Mouse (Mus musculus): ENCODE results near the gene Sept6.
A peak's percentile ranks its signal among the peaks of the same experiment; 100 is the strongest.

Sept6 gene

DNA sequence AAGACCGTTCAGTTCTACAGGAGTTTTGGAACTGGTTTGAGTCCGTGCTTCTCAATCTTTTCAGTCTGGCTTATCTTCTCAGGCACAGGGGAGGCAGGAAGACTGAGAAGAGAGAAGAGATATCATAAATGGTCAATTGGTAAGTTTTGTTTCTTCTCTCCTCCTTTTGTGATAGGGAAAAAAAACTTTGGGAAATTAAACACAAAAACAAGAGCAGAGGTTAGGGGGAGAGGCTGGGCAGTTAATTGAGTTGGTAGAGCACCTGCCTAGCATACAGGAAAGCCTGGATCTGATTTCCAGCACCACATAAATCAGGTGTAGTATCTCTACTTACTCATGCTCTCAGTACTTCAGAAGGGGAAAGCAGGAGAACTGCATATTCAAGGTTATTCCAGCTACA lies at the start of gene Sept6:
Sept6 (minus strand) TSS at position 101 of the 400 bp plus-strand sequence.
- no peak for DNase-seq (ENCODE audit: inconsistent ontology term)

DNA sequence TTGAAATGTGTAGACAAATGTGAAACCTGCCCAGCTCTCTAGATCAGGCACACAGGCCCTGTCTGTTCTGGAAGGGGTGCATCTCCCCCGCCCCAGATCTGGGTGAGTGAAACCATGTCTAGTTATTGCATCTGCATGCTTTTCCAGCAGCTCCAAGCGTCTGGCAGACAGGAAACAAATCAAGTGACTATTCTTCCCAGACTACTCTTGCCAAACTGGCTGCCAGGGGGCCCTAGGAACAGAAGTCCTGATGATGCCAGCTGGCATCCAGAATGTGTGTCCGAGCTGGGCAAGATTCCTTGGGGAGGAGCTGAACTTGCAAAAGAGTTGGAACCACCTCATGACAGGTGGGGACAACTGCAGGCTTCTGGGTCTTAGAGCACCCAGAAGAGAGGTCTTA lies 36.8 kb upstream of the Sept6 start:
- DNase-seq (ENCODE audit: inconsistent ontology term), result peak; percentile 62

DNA sequence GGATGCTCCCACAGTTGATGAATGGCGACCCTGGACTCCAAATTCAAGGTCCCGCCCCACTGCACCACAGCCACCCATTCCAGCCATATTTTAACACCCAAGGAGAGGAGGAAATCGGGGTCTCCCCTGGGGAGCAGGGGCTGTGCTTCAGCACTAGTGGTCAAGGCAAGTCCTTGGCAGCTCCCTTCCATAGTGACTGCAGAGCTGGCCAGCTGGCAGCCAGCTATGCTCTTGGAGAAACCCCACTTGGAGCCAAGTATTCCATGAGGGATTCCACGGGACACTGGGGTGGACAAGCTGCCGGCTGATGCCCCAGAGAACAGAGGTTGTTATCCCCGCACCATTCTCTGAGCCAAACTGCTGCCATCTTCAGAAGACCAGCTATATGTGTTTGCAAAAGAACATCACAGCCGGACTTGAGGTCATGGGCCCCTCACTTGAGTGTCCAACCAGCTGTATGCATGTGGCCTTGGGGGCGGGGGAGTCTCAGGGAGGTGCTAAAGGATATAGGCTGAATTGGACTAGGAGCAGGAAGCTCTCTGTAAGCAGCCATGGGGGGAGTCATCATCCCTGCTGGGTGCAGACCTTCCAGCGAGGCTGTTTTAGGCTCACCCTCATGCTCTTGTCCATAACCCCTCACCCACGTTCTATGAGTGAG lies 32.2 kb upstream of the Sept6 start:
- DNase-seq (ENCODE audit: inconsistent ontology term), result no peak

DNA sequence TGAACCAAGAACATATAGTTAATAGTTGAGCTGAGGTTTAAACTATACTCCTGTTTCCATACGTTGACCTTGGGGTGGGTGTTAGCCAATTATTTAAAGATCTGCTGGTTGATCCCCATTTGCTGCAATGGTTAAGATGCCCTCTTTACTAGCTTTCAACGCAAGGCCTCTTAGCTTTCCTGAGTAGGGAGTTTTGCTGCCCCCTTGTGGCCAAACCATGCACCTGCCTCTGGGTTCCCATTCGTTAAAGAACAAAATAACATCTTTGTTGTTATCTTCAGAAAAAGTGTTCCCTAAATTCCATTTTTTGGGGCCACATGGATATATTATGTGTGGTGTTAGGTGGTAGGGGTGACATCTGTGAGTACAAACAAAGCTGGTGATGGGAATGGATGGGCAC lies 31.1 kb upstream of the Sept6 start:
- DNase-seq (ENCODE audit: inconsistent ontology term), result peak; percentile 12

DNA sequence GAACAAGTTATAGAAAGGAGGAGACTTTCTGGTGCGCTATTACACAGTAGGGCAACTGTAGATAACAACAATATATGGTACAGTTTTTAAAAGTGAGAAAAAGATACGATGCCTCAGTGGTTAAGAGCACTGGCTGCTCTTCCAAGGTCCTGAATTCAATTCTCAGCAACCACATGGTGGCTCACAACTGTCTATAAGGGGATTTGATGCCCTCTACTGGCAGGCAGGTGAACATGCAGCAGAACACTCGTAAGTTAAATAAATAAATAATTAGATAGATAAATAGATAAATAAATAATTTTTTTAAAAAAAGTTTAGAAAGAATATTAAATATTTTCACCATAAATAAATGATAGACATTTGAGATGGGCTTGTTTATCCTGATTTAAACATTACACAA lies 27.5 kb upstream of the Sept6 start:
- no peak for DNase-seq (ENCODE audit: inconsistent ontology term)

DNA sequence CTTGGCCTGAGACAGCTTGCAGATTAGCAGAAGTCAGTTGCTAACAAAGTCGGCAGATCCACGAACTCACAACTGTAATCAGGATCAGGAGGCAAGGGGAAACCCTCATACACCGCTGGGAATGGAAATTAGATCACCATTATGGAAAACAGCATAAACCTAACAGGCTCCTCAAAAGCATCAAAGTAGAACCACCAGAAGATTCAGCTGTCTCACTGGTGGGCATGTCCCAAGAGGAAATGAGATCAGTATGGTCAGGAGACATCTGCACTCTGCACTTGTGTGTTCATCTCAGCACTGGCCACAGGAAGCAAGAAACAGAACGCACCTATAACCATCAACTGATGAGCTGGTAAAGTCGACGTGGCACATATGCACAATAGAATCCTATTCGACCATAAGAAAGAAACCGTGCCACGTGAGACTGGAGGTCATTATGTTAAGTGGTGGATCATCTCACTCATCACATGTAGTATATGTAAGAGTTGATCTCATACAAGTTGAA lies 26.6 kb upstream of the Sept6 start:
- DNase-seq (ENCODE audit: inconsistent ontology term), result no peak

DNA sequence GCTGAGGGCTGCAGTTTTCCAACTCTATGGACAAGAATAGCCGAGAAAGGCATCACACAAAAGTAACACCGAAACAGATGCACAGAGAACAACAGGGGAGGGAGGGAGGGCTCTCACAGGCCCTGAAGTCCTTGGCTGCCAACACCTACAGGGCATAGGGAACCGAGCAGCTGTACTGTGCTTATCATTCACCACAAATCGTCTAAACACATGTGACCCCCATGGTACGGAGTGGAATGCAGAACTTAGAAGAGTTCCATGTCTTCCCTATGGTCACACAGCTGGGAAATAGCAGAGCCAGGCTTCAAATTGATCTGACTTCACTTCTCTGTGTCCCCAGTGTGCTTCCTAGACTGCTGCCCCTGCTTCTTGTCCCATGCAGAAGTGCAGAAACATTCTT lies 22.3 kb upstream of the Sept6 start:
- DNase-seq (ENCODE audit: inconsistent ontology term), result no peak

DNA sequence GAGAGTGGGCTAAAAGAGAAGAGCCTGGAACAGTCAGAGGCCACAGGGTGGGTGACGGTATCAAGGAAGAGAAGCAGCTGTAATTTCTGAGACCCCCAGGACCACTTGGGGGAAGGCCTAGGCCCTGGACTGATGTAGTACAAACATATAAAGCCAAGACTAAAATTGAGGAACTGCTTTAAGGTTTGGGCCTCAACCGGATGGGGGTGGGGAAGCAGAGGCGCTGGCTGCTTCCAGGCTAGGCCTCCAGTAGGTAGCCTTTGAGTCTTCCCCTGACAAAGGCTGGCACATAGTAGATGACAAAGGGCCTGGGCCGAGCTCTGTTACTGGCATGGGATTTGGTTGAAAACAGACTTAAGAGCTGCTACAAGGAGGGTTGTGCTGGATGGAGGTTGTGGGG lies 555 bp downstream of the Sept6 start:
- DNase-seq (ENCODE audit: inconsistent ontology term), result no peak

DNA sequence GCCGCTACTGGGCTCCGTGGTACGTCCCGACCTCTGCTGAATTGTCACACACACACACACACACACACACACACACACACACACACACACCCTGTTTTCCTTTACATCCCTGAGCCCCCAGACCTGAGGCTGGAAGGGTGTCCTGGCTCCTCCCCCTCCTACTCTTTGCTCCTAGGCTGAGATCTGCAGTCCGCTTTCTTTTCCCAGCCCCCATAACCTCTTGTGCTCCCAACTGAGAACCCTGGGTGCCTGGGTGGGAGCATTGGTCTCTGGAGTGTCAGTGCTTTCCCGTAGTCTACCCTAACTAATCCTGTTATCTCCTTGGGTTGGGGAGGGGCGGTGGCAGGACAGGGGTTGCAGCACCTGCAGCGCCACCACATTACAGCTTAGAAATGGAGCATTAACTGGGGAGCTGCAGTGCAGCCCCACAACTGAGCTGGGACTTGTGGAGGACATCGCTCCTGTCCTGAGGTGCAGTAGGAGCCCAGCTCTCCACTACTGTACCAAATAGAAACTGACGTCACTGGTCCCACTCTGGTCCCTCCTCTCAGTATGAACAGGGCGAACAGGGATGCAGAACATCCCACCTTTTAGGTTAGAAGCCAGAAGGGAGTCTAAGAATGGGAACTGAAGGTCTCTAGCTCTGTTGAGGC lies 1.7 kb downstream of the Sept6 start:
- DNase-seq (ENCODE audit: inconsistent ontology term), result no peak

DNA sequence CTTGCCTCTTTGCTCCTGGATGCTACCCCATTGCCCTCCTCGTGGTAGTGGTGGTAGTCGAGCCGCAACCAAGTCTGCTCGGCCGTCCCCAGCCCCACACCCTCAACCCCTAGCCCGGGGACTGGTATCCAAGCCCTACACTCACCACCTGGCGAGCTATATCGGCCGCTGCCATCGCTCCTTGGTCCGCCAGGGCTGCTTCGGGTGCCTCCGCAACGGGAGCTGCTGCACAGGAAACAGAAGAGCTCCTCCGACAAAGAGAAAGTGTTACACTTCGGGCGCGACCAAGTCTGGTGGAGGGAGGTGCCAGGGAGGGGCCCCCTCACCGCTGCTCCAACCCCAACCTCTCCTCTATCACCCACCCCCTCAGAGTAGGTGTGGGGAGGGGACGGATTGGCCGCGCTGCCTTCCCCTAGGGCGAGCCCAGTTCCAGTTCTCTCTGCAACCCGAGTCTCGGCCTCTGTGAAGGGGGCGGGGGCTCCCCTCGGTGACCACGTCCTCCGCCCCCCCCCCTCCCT lies 2.3 kb downstream of the Sept6 start:
- peak; percentile 89 for DNase-seq (ENCODE audit: inconsistent ontology term)

DNA sequence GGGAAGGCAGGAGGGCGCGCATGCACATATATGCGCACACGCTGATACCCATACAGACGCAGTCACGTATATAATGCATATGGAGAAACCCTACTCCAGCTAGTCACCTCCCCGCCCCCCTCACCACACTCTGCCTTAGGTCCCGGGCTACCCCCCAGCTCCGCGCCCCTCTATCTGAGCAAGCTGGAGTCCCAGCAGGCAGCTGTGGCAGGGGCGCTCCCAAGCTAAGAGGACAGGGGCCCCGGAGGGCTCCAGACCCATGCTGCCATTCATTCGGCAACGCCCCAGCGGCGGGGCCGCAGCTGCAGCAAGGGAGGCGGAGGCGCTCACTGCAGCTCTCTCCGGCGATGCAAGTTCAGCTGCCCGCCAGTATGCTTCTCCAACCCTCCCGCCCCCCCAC lies 2.8 kb downstream of the Sept6 start:
- peak; percentile 18 for DNase-seq (ENCODE audit: inconsistent ontology term)

DNA sequence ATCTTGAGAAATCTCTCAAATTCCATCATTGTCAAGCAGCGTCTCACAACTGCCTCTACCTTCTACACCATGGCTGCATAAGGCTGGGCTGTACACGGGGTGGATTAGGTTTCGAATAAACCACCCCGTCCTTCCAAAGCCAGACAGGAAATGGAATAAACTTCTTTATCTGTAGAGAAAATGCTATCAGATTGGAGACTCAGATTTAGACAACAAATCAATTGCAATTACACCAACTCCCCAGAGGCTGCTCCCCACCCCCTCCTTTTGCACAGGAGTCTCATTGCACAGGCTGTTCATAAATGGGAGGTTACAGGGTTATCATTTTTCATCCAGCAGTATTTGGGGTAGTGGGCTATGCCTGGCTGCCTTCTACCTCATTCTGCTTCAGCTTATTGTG lies 3.7 kb downstream of the Sept6 start:
- DNase-seq (ENCODE audit: inconsistent ontology term), result no peak

DNA sequence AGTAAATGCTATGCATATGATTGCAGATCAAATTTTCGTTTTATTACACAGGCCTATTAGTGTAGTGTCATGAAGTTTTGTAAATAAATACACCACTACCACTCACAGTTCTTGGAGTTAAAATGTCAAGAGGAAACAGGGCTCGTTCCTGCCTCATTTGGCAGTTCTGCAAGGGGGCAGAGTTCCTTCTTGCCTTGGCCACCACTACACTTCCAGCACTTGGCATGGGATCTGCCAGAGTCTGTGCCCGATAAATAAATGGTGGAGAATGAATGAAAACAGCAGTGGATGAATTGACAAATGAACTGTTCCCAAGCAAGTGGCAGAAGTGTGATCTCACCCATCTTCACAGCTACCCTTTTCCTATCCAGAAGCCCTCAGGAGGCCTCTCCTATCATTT lies 6.6 kb downstream of the Sept6 start:
- no peak for DNase-seq (ENCODE audit: inconsistent ontology term)

DNA sequence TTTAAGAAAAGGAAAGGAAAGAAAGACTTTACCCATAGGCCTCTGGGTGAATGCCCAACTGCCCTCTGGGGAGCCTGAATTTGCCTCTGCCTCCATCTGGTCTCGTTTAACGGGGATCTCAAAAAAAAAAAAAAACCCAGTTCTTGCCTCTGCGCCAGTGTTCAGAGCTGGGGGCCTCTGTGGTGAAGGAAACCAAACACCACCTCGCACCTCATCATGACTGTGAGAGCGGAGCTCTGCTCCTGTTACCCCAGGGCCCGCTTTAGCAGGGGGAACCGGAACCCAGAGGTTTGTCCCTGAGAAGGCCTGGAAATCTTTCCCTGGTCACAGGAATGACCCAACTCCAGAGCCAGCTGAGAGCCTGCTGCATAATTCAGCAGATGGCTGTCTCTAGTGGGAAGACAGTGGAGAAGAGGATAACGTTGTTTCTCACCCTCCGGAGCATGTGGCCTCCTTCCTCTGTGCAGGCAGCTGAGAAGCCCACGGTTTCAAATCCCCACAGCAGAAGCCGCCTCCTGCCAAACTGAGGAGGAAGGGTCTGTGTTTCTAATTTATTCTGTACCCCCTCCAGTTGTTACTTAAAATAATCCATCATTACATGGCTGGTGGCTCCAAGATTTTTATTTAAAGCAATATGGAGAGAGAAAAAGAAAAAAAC lies 7.8 kb downstream of the Sept6 start:
- no peak for DNase-seq (ENCODE audit: inconsistent ontology term)

DNA sequence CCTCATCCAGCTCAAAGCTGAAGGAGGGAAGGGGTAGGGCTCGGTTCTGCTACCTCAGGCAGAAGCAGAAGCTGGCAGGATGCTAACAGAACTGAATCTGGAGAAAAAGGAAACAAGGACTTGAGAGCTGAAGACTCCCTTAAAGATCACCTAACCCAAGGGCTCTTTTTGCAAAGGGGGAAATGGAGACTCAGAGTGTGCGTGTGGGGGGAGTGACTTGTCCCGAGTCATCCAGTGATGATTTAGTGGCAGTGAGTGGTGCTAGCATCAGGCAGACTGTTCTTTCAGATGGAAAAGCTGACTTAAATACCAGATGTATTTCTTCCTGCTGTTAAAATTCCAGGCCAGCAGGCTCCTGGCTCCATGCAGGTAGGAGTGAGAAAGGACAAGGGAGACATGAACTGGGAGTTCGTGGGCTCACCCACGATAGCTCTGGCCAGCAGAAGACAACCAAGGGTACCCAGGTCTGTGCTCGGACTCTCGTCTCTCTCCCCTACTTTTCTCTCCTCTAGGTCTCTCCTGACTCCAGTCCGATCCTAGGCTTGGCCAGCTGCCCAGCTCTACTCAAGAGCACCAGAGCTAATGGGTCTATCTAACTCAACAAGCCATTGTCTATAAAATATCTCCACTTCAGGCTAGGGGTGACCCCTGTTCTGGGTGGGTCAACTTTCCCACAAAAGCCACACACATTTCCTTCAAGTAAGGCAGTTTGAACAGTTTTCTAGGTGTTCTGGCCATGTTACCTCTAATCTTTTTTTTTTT lies 8.5 kb downstream of the Sept6 start:
- DNase-seq (ENCODE audit: inconsistent ontology term), result no peak

DNA sequence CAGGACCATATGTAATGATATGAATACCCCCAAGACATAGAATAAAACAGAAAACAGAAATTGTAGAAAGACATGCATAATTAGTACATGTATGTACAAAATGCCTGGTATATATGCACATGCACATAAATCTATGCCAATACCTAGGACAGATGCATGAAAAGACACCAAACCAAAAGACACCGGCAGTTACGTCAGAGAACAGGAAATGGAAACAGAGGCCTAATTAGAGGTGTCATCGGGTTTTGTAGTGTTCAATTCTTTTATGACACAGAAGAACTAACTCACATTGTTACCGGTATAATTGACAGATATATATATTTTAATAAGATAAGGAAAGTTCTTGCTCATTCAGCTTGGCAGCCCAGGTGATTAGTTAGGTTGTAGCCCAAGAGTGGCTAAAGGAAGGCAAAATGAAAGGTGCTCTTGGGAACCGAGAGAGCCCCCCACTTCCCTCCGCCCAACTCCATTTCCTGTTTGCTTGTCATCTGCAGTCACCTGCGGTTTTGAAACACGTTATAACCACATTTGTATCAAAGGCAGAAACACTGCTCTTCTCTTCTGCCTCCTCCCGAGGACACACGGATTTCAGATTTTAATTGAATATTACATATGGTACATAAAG lies 10.9 kb downstream of the Sept6 start:
- DNase-seq (ENCODE audit: inconsistent ontology term), result no peak

DNA sequence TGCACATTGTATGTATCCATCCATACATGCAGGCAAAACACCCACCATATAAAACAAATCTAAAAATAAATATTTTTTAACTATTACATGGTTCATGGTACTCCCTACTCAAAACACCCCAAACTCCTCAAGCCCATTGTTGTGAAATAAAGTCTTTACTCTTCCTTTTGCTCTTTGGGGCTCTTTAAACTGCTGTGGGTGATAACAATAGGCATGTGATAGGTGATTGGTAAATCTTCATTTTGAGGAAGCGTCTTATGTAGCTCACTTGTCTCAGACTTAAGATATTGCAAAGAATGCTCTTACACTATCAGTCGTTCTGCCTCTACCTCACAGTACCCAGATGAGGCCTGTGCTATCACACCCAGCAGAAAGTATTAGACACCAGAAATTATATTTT lies 13.7 kb downstream of the Sept6 start:
- no peak for DNase-seq (ENCODE audit: inconsistent ontology term)

DNA sequence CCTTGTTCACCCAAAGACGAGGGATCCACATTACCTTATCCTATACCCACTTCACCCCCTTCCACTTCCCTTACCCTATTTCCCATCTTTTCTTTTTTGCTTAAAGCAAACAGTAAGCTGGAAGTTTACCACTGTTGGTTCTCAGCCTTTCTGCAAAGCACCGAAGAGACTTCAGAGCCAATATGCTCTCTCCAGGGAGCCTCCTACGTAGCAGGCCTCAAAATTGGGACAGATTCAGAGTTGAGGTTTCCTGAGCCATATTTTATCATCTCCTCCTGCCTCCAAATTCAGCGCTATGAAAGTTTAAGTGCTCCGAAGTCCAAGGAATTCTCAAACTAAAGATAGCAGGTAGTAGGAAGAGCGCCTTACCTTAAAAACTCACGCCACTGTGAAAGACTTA lies 14.6 kb downstream of the Sept6 start:
- DNase-seq (ENCODE audit: inconsistent ontology term), result no peak

DNA sequence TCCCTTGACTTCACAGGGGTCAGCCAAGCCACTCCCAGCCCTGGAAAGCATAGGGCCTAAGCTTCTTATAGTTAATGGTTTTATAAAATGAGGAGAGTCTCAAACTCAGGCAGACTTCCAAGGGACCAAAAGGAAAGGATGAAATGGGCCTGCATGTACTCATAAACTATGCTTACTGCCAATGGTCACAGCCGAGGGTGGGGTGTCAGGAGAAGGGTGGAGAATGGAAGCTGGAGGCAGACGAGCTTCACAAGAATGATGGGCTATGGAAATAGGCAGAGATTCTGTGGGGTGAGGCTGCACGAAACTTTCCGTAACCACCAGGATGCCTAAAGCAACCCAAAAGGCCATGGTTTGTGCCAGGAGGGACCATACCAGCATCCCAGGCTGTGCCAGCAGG lies 15.3 kb downstream of the Sept6 start:
- DNase-seq (ENCODE audit: inconsistent ontology term), result no peak

DNA sequence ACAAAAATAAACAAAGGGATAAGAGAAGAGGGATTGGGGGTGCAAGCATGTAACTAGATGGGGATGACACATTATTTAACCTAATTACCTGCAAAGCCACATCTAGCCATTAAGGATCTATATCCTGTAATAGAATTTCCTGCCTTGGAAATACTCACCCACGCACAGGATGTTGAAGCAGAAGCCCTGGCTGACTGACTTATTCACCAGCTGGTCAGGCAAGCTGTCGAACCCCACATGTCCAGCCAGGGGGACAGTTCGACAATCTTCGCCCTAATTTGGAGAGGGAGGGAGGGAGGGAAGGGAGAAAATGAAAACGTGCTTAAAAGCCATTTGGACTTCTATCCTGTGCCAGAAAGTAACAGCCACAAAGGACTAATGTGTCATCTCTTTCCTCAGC lies 16.7 kb downstream of the Sept6 start:
- no peak for DNase-seq (ENCODE audit: inconsistent ontology term)

DNA sequence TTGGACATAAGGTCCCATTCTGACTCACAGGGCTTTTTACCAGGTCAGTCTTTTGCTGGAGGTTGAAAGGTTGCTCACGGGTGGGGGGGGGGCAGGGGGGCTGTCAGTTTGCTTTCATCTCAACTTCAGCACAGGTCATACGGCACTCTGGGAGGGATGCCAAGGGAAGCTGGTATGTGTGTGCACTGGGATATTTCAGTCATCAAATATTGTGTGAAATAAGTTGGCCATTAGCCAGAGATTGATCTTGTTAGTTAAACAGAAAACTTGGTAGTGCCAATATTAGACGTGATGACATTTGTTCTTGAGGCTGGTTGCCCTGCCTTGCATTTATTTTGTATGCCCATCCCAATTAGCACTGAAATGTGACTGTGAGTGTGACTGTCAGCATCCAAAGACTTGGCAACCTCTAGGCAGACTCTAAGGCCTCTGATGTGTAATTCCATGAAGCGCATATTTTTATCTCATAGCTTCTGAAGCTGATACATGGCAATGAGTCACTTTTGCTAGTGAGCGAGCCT lies 18.6 kb downstream of the Sept6 start:
- DNase-seq (ENCODE audit: inconsistent ontology term), result peak; percentile 64
